Mouse (Mus musculus) lung, adult 18-20 months (tissue): Measurements from ENCODE around the gene Reep6.

Experiments
- DNase-seq, 2 experiments: peaks; one replicate each; pipeline ENCODE4 v3.0.0; 2022; ENCODE audit warnings: mixed read lengths in 2 of 2

Reep6 gene

DNA sequence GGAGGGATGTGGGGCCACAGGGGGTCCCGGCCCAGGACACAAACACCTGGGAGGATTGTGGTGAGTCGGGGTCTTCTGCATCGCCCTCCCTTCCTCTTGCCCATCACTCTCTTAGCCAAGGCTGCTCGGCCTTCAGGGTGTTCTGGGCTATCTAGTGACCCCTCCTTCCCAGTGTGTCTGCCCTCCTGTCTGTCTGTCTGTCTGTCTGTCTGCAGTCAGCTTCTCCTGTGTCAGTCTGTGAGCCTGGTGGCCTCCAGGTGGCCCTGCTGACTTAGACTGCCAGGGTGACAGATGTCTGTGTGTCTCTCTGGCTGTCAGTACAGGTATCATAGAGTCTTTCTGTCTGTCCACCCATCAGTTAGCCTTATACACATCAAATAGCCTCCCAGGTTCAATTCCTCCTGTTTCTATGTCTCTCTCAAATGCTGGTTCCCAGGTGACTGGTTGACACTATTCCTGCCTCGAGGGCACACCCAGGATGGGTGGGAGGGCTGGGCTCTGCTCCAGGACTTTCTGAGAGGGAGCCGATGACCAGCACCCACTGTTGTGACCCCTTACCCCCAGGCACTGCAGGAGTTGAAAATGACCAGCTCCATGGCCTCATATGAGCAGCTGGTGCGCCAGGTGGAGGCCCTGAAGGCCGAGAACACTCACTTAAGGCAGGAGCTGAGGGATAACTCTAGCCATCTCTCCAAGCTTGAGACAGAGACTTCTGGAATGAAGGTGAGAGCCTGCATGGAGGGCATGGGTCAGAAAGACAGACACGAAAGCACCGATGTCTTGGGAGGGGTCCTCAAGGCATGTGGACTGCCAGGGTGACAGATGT is 28.3 kb upstream of the Reep6 start:
- no peak for DNase-seq

DNA sequence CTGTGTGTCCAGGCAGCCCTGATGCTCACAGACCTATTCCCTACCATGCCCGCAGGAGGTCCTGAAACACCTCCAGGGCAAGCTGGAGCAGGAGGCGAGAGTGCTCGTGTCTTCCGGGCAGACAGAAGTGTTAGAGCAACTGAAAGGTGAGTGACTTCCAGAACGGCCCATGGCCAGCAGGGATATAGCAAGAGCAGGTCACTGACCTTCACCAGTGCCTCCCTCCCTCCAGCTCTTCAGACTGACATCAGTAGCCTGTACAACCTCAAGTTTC is 27.7 kb upstream of the Reep6 start:
- no peak for DNase-seq

DNA sequence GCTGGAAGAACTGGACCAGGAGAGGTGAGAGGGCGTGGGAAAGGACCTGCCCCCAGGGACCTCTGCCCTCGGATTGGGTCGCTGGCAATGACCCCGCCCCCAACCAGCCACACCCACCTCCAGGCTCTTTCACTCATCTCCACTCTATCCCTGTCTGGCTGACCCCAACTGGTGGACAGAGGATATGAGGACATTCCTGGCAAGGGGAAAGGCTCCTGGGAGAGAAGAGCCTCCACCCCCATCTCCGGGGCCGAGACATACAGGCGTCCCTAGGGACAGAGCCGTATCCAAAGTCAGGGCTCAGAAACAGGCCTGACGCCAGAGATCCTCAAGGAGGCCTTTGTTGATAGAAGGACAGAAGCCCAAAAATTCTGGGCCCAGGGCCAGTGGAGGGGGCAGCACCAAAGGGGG is 27.3 kb upstream of the Reep6 start:
- peak; percentile 78 to 81 for DNase-seq

DNA sequence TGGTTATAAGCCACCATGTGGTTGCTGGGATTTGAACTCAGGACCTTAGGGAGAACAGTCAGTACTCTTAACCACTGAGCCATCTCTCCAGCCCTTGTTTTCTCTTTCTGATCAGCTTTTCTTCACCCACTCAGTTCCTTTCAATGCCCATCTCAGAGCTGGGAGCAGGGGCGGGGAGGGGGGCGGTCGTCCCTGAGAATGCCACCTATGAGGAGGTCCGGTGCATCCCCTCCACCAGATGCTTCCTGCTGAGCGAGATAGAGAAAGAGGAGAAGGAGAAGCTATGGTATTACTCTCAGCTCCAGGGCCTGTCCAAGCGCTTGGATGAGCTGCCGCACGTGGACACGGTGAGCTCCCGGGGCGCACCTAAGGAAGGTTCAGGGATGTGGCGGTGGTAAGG is 25.3 kb upstream of the Reep6 start:
- DNase-seq: no peak

DNA sequence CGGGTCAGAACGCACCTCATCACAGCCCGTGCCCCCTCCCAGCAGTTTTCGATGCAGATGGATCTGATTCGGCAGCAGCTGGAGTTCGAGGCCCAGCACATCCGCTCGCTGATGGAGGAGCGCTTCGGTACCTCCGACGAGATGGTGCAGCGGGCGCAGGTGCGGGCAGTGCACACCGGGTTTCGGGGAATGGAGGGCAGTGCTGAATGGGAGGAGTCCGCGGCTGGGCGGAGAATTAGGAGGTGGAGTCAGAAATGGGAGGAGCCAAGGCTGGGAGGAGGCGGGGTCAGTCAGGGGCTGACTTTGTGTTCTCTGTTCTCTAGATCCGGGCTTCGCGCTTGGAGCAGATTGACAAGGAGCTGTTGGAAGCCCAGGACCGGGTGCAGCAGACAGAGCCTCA is 24.9 kb upstream of the Reep6 start:
- DNase-seq: peak in 1 of 2 experiments; percentile 48

DNA sequence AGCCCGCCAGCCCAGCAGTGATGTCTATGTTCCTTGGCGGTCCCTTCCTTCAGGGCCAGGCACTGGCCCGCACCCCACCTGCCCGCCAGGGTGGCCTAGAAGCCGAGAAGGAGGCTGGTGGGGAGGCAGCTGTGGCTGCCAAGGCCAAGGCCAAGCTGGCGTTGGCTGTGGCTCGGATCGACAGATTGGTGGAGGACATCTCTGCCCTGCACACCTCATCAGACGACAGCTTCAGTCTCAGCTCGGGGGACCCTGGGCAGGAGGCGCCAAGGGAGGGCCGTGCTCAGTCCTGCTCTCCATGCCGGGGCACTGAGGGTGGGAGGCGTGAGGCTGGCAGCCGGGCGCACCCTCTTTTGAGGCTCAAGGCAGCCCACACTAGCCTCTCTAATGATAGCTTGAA is 18.2 kb upstream of the Reep6 start:
- DNase-seq: no peak

DNA sequence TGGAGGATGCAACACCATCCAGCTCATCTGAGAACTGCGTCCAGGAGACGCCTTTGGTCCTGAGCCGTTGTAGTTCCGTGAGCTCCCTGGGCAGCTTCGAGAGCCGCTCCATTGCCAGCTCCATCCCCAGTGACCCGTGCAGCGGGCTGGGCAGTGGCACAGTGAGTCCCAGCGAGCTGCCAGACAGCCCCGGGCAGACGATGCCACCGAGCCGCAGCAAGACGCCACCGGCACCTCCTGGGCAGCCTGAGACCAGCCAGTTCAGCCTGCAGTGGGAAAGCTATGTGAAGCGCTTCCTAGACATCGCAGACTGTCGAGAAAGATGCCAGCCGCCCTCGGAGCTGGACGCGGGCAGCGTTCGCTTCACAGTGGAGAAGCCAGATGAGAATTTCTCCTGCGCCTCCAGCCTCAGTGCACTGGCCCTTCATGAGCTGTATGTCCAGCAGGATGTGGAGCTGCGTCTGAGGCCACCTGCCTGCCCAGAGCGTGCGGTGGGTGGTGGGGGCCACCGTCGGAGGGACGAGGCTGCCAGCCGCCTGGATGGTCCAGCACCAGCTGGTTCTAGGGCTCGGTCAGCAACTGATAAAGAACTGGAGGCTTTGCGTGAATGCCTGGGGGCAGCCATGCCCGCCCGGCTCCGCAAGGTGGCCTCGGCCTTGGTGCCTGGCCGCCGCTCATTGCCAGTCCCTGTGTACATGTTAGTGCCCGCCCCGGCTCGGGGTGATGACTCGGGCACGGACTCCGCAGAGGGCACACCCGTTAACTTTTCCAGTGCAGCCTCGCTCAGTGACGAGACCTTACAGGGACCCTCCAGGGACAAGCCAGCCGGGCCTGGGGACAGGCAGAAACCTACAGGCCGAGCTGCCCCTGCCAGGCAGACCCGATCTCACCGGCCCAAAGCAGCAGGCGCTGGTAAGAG is 16.9 kb upstream of the Reep6 start:
- no peak for DNase-seq

DNA sequence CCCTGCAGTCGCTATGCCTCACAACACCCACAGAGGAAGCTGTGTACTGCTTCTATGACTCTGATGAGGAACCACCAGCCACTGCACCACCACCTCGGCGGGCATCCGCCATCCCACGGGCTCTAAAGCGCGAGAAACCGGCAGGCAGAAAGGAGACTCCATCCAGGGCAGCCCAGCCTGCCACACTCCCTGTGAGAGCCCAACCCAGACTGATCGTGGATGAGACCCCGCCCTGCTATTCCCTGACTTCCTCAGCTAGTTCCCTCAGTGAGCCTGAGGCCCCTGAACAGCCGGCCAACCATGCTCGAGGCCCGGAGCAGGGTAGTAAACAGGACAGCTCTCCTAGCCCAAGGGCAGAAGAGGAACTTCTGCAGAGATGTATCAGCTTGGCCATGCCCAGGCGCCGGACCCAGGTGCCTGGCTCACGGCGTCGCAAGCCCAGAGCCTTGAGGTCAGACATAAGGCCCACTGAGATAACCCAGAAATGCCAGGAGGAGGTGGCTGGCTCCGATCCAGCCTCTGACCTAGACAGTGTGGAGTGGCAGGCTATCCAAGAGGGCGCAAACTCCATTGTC is 16.0 kb upstream of the Reep6 start:
- DNase-seq: no peak

DNA sequence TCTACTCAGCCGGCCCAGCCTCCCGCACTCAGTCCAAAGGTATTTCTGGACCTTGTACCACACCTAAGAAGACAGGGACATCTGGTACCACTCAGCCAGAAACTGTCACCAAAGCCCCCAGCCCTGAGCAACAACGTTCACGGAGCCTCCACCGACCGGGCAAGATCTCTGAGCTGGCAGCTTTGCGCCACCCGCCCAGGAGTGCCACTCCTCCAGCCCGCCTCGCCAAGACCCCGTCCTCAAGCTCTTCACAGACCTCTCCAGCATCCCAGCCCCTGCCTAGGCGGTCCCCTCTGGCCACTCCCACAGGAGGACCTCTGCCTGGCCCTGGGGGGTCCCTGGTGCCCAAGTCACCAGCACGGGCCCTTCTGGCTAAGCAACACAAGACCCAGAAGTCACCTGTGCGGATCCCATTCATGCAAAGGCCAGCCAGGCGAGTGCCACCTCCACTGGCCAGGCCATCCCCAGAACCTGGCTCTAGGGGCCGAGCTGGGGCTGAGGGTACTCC is 15.2 kb upstream of the Reep6 start:
- DNase-seq: no peak

DNA sequence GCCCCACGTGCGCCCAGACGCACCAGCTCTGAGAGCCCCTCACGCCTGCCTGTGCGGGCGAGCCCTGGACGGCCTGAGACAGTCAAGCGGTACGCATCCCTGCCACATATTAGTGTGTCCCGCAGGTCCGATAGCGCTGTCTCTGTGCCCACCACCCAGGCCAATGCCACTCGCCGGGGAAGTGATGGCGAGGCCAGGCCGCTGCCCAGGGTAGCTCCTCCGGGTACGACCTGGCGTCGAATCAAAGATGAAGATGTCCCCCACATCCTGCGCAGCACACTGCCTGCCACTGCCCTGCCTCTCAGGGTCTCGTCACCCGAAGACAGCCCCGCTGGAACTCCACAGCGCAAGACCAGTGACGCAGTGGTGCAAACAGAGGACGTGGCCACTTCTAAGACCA is 14.4 kb upstream of the Reep6 start:
- no peak for DNase-seq

DNA sequence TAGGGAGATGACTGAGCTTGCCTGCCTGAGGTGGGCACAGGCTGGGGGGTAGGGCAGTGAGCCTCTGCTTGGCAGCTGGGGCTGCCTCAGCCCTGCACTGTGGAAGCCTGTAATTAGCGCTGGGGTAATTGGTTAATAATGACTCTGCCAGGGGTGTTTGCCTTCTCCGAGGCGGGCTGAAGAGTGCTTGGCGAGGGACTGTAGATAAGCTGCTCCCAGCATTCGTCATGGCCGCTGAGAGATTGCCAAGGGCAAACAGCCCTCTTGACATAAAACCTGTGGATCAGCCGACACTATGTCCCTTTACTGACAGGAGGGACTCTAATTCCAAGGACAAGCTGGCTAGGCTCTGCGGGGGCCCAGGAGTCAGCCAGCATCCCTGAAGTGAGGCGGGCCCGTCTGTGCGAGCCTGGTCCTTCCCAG is 13.4 kb upstream of the Reep6 start:
- DNase-seq: peak in 1 of 2 experiments; percentile 64

DNA sequence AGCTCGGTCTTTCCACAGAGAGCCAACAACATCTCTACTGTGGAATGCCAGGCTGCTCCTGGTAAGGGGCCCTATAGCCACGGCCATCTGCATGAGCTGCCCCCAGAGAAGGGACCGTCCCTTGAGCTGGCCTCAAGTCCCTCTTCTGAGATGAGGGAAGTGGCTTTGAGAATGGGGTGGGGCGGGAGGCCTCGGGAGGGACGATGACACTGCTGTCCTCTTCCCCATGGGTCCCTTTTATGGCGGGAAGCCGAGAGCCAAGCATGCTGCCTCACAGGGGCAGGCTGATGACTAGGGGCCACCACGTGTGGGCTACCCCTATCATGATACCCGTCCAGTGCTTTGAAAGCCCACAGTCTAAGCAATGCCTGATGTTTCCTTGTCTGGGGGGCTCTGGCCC is 12.7 kb upstream of the Reep6 start:
- no peak for DNase-seq

DNA sequence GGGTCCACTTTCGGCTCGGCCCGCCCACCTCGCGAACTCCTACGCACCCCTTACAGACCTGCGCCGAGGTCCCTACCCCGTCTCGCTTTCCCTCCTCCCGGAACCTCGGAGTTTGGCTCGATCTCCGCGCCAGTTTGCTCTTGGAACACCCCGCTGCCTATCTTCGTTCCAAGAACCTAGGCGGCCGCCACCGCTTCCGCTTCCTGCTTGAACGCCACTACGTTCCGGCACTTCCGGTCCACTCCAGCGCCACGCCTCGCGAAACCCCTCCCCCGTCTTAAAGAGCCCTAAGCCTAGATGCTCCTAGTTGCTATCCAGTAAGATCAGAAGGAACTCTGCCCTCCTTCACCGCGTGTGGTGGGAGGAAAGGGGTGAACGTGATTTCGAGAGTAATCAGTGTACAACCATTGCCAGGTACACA is 9.4 kb upstream of the Reep6 start, which contains the start of gene 2310011J03Rik:
Gene 2310011J03Rik (minus strand): TSS at position 198 of the 421 bp plus-strand sequence.
- peak; percentile 95 to 97 for DNase-seq

DNA sequence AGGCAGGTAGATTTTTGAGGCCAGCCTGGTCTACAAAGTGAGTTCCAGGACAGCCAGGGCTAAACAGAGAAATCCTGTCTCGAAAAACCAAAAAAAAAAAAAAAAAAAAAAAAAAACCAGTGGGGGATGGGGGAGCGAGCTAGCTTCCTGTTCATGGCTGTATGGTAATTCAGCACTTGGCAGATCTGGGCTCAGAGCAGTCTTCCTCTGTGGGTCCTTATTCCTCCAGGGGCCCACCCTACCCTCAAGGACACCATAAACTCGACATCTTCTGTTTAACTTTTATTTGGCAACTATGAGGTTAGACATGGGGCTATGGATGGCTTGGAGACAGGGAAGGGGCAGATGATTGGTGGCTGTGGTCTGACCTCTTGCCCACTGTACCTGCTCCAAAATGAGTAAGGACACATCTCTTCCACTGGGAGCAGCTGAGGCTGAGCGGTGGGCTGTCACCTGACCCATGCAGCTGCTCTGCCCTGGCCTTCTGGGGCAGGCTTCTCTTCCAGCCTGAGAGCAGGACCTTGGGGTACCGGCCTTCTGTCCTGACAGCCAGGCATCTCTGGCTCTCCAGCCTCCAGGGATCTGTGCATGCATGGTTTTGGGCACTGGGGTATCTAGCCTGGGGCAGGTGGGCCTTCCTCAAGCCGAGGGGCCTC is 8.6 kb upstream of the Reep6 start:
- DNase-seq: no peak

DNA sequence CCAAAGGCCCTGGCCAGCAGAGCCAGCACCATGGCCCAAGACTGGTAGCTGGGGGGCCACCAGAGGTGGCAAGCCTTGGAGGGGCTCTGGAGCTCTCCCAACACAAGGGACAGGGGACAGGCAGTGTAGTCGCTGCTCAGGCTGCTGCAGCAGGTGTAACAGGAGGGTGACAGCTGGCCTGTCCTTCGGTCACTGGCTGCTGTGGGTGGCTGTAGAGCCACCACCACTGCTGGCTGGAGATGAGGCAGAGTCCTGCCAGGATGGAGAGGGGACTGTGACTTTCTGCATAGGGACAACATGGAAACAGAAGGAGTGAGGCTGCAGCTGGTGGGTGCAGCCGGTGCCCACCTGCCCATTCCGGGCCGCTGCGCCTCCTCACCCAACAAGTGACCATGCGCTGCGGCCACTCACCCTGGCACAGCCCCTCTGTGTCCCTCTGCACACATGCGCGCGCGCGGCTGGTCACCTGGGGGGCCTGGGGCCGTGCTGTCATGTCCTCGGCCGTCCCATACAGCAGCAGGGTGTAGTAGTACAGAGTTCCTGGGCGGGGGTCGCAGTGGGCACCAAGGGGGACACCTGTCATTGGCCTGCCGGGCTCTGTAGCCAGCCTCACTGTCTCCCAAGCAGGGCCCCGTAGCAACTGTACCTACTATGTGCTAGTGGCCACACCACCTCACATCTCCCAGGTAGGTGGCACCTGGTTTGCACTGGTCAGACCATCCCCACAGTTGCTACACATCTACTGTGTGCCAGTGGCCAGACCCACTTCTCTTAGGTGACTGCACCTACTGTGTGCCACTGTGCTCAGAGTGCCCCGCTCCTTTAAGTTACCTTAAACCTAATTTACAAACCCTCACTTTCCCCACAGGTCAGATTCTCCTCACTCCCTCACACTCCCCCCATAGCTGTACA is 7.8 kb upstream of the Reep6 start:
- DNase-seq: no peak

DNA sequence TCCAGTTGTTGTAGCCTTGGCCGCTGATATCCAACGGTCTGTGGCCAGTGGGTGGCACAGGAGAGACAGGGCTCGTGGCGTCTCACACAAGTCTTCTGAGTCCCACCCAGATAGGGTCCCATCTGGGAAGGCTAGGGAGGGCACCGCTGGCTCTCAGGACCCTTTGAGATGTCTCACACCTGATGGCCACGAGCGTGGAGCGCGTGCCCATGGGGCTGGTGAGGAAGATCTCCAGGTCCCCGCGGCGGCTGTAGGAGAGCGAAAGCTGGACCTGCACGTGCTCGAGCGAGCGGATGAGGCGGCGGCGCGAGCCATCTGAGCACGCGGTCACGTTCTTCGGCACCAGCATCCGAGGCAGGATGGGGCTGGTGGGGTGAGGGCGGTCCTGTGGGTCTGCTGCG is 6.9 kb upstream of the Reep6 start:
- peak in 1 of 2 experiments; percentile 48 for DNase-seq

DNA sequence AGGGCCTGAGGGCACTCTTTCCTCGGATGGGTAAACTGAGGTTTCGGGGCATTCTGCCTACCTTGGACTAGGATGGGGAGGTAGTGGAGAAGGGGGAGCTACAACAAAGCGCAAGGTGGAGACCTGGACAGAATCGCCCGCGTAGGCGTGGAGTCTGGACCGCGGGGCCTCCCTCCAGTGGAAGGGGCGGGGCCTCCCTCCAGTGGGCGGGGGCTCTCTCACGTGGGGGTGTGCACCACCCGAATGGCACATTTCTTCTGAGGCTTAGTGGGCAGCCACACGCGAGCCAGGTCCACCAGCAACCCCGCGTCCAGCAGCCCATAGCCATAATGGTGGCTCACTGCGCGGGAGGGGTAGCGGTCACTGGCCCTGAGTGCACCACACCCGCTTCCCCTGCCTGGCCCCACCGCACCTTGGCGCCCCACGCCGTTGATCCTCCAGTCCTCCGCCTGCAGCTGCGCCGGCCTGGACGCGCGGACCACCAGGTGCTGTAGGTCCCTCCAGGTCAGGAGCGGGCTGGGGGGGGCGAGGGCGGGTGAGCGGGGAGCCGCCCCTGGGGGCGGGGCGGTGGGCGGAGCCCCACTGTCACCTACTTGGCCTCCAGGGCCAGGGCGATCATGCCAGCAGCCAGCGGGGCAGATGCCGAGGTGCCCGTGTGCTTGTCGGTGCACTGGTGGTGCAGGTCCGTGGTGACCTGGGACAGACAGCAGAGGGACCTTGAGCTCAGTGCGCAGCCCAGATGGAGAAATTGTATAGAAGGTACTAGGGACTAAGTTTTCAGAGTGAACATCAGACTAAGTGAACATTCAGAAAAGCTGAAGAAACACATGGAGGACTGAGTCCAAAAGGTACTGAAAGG is 6.3 kb upstream of the Reep6 start:
- peak; percentile 81 to 88 for DNase-seq

DNA sequence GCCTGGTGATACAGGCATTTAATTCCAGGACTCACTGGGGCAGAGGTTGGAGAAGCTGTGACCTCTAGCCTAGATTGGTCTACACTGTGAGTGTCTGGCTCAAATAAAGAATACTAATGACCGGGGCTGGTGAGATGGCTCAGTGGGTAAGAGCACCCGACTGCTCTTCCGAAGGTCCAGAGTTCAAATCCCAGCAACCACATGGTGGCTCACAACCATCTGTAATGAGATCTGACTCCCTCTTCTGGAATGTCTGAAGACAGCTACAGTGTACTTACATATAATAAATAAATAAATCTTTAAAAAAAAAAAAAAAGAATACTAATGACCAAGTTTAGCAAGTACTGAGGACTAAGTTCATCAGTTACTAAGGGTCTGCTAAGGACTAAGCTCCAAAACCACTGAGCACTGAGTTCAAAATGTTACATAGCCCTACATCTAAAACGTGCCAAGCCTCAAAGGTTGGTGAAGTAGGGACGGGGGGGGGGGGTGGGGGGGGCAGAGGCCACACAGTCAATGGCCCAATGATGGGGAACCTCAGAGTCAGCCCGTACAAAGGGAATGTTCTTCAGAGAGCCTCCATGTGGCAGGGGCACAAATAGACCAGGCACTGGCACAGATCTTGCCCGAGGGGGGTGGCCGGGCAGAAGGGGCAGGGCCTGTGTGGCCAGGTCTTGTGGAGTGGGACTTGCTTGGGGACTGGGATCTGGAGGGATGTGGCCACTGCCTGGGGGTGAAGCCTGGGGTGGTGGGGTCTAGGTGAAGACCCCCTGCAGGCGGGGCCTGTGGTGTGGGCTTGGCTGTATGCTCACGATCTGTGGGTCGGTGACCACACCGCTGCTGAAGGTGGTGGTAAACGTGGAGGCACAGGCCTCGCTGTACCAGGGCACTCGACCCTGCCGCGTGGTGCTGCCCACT is 5.4 kb upstream of the Reep6 start:
- no peak for DNase-seq

DNA sequence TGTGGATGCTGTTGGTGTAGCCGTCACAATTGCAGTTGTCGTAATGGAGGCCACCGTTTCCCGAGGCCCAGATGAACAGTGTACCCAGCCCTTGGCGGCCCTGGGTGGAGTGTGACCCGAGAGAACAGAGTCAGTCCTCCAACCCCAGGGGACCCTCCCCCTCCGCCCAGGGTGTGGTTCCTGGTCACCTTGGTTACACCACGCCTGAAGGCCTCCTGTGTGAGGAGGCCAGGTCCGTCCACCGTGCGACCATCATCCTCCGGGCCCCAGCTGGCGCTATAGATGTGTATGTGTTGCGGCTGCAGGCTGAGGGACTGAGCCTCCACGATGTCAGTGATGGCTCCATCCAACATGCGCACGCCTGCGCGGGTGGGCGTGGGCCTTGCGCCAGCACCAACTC is 4.7 kb upstream of the Reep6 start:
- DNase-seq: no peak

DNA sequence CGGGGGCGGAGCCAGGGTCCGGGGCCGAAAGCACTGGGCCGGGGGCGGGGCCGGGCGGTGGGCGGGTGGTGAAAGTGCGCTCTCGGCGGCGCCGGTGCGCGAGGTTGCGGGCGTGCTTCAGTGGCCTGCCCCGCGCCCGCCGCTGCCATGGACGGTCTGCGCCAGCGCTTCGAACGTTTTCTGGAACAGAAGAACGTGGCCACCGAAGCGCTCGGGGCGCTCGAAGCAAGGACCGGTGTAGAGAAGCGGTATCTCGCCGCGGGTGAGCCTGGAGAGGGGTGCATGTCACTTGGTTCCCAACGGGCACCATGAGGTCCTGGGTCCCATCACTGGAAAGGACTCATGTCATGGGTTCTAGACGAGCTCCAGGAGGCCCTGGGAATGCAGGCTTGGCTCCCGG is 331 bp downstream of the Reep6 start:
- no peak for DNase-seq
